Mouse (Mus musculus) heart, adult 8-10 months (tissue): ENCODE measurements around the gene Rhof. TPM values are rescaled to one million over a fixed set of nuclear protein-coding genes. Genes with fewer than 3 reads are reported as not detected.

ENCODE experiments used
- DNase-seq: peaks from one replicate; pipeline ENCODE4 v3.0.0; 2022; ENCODE audit warnings: low spot score
- total RNA-seq, 4 experiments: library from RNA; stranded (reverse); gene quantifications; 2 replicates each; pipeline ENCODE4 v1.2.4; 2022

The Rhof gene
- total RNA-seq, 4 experiments from 2014 or later: 0.38 to 1.7 (median 0.68) TPM

DNA sequence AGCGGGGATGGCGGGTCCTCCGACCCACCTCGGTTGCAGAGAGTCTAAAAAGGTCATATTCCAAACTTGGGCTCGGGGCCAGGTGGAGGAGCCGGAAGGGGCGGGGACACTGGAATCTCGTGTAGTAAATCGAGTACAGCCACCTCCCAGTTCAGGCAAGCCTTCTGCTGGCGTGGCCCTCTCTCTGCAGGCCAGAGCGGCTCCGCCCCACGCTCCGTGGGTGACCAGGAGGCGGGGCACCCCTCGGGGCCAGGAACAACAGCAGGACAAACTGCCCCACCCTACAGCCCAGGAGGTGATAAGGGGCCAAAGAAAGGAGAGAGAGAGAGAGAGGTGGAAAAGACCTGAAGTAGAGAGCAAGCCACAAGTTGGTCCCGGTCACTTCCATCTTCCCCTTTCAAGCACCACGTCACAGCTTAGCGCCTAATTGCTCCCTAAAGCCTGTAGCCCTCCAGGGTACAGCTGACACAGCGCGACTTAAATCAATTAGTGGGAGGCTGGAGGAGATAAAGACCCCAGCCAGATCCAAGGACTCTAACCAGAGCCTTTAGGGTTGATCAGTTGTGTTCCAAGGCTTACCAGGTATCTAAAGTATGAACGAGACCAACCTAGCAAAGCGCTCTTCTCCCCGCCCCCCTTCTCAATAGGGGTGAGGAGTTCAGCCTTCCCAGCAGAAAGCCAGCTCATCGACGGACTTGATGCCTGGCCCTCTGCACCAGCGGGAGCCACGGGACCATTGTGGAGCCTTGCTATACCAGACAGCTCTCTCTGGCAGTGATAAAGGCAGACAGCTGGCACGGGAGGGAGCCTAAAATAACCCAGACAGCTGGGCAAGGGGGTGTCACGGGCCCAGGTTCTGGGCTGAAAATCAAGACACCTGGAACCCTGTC is 3.2 kb upstream of the Rhof start:
- DNase-seq: peak; percentile 95

DNA sequence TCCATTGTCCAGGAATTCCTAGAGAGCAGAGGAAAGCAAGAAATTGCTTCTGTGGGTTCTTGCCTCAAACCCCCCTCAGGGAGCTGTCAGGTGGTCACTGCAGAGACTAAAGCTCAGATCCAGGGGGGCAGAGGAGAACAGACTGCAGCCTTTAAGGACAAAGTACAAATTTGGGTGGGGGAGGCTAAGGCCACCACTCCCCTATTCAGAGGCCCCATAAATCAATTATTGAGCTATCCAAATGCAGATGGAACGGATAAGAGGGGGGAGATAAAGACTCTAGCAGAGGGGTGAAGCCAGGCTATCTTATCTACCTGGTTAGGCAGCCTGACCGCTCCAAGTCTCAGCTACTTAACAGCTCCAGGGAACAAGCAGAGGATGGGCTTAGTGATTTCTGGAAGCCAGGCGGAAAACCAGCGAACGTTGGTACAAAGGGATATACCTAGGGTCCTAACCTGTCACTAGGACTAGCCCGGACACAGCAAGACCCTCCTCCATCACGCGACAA is 2.4 kb upstream of the Rhof start:
- DNase-seq: no peak

DNA sequence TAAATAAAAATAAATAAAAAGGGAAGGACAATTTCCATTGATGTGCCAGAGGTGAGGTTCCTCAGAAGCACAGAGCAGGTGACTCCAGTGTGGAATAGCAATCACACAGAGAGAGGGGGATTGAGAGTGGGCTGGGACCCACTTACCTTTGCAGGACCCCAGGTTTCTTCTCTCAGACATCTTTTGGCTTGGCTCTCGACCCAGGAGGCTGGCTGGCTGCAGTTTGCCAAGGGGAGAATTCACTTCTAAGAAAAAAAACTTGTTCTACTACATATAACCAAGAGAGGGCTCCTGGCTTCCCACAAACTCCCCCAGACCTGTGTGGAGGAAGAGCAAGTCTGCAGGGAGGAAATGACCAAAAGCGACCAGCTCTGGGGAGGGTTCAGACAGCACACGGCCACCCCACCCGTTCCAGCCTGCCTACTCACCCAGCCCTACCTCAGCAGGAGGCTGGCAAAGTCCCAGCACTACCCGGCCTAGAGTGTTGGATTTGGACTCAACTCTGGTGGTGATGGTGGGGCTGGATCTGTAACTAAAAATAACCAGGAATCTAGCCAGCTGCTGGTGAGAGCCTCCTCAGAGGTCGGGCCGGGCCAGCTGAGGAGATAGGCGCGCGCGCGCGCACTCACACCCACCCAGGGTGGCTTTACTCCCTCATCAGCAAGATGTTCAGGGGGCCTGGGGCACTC is 1.8 kb upstream of the Rhof start:
- DNase-seq: peak; percentile 81

DNA sequence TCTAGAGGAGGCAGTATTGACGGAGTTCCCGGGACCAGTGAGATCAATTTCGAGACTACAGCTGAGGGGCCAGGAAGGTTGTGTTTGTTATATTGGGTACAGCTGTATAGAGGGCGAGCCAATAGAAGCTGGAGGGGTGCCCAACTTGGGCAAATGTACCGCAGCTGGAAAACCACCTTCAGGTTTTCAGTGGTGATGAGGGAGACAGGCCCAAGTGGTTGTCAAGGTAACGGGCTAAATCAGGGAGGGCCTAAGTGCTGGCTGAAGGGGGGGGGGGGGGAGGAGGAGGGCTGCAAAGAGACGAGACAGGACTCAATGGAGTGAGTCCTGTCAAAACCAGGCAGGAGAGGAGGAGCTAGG is 1.3 kb upstream of the Rhof start:
- DNase-seq: no peak

GRCm38 (mm10) chr5:123133083-123133783 is 741 bp upstream of the Rhof start:
- DNase-seq: peak; percentile 93

- no peak for DNase-seq
These were observed 1.7 kb downstream of the Rhof start for GRCm38 (mm10) chr5:123130814-123131148.

DNA sequence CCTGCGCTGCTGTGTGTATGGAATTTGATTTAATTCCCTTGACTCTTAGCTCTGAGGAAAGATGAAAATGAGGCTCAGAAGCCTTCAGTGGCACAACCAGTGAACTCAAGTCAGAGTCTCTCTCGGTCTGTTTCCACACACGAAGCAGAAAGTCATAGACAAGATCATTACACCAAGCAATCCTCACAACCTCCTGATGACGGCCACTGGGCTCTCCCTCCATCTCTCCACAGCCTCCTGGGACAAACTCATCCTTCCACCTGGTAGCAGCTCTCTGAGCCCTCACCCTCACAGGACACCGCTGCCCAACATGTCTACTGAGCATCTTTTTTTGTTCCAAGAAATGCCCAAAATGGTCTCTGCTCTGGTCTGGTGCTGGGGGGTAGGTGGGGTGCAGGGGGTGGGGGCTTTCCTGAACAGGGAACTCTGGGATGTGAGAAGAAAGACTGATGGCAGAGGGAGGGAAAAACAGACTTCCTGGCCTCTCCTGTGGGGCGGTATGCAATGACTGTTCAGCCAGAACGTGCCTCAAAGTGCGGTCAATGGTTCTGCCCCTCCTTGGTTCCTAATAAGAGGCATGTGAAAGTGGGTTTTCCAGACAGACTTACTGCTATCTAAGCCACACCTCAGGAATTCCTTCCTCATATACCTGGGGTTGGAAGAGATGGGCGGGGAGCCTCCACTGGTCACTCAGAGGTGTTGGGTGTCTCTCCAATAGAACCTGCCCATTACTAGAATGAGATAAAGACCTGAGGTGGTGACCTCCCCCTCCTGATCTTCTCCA is 2.3 kb downstream of the Rhof start:
- no peak for DNase-seq

DNA sequence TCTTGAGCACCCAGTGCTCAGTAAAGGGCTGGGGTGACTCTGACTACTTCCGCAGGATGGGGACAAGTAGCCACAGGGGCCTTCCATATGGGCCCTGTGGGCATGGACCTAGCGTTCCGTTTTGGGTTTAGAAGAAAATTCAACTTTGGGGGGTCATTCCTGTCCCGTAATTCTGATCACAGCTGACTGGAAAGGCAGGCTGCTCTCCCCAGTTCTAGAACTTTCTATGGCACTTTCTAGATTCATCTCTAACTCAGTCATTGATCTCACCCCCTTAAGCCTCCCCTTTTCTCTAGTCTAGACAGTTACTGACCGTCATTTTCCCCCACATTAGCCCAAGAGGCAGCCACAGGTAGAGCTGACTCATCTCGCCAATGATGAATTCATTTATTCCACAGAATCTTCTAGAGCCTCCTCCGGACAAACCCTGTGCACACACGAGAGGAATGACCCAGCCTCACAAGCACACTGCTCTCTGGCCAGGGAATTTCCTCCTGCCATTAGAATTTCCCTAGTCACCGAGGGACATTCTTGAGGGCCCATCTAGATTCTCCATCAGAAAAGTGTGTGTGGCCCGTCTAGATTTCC is 3.2 kb downstream of the Rhof start:
- DNase-seq: no peak

GRCm38 (mm10) chr5:123128426-123129169 is 3.9 kb downstream of the Rhof start:
- DNase-seq: peak; percentile 11

- no peak for DNase-seq
These were observed 5.5 kb downstream of the Rhof start for GRCm38 (mm10) chr5:123127031-123127430.

GRCm38 (mm10) chr5:123125638-123126406 is 6.7 kb downstream of the Rhof start:
- peak; percentile 35 for DNase-seq

GRCm38 (mm10) chr5:123125105-123125504 is 7.4 kb downstream of the Rhof start:
- DNase-seq: no peak

GRCm38 (mm10) chr5:123122181-123122580 is 10.3 kb downstream of the Rhof start:
- no peak for DNase-seq

GRCm38 (mm10) chr5:123120624-123121215 is 11.8 kb downstream of the Rhof start:
- no peak for DNase-seq

- DNase-seq: no peak
These were observed 13.7 kb downstream of the Rhof start for GRCm38 (mm10) chr5:123118826-123119225.

GRCm38 (mm10) chr5:123117773-123118172 is 14.7 kb downstream of the Rhof start:
- DNase-seq: no peak

DNA sequence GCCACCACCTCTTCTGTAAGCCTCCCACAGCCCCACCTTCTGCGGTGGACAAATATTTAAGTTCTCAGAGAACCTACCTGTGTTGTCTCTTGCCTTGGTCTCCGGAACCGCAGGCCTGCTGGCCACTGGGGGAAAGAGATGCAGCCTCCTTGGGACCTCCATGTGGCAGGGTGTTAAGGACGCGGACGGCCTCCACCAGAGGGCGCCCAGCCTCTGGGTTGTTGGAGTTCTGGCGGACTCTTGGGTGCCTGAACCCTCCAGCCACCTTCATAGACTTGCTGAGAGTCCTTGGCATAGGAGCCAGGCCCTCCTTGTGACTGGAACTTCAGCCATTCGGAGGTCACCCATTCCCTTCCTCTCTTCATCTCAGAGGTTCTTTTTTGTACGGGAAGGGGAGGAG is 15.2 kb downstream of the Rhof start:
- peak; percentile 65 for DNase-seq

GRCm38 (mm10) chr5:123116080-123116479 is 16.4 kb downstream of the Rhof start:
- DNase-seq: no peak

GRCm38 (mm10) chr5:123114924-123115323 is 17.6 kb downstream of the Rhof start:
- DNase-seq: no peak
